35 mouse cellular contexts compared by ENCODE assay signal in the genomic region with DNA sequence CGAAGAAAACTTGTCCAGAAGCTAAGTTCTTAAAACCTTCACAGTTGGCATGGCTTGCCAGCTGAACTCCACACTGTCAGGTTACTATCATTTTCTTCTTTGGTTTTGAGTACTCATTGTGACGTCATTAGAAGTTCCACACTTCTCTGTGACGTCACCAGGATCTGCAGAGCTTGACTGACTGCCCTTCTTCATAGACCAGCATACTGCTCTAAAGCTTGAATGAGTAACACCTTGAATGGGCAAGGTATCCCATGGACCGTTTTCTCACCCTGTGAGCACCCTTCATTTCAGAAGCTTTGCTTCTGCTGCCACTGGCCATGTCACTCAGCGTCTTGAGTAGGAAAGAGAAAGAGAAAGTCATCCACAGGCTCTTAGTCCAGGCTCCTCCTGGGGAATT. TPM values are rescaled to one million over a fixed set of nuclear protein-coding genes. Genes with fewer than 3 reads are reported as not detected.
"Had no signal": no experiment of that assay in that cellular context is flagged by ENCODE, and none has a peak within 500 bp of the region (broad histone marks: within the 10 kb centered on the region; RNA-seq: fewer than 3 reads in every experiment).

TSS of gene Plcz1 (minus strand) at position 101 of the 400 bp plus-strand sequence.

- H3K27me3 ChIP-seq: limb, embryonic 12.5 days; limb, embryonic 13.5 days; limb, embryonic 15.5 days; liver, embryonic 12.5 days; liver, embryonic 13.5 days; liver, embryonic 15.5 days; lung, embryonic 15.5 days; megakaryocyte, embryonic 14.5 days; midbrain, embryonic 12.5 days; midbrain, embryonic 13.5 days; midbrain, embryonic 15.5 days had no signal

- H3K4me1 ChIP-seq: limb, embryonic 10.5 days; limb, embryonic 12.5 days; limb, embryonic 13.5 days; limb, embryonic 15.5 days; liver, embryonic 12.5 days; liver, embryonic 13.5 days; liver, embryonic 15.5 days; megakaryocyte, embryonic 14.5 days; midbrain, embryonic 10.5 days; midbrain, embryonic 12.5 days; midbrain, embryonic 13.5 days; midbrain, embryonic 15.5 days had no signal

- H3K27ac ChIP-seq: left cerebral cortex, adult 2 months; limb, embryonic 10.5 days; limb, embryonic 12.5 days; limb, embryonic 13.5 days; limb, embryonic 15.5 days; liver, embryonic 12.5 days; liver, embryonic 13.5 days; liver, embryonic 14.5 days; liver, embryonic 15.5 days; lung, embryonic 15.5 days; macrophage; midbrain, embryonic 10.5 days; midbrain, embryonic 12.5 days; midbrain, embryonic 13.5 days; midbrain, embryonic 15.5 days had no signal

- H3K4me3 ChIP-seq: left cerebral cortex, adult 2 months; limb, embryonic 10.5 days; limb, embryonic 12.5 days; limb, embryonic 13.5 days; limb, embryonic 15.5 days; liver, embryonic 12.5 days; liver, embryonic 13.5 days; liver, embryonic 15.5 days; lung, embryonic 15.5 days; midbrain, embryonic 10.5 days; midbrain, embryonic 12.5 days; midbrain, embryonic 13.5 days; midbrain, embryonic 15.5 days; myocyte had no signal

- DNase-seq: left cerebral cortex, postnatal 4 days; liver; liver, embryonic 13.5 days; liver, postnatal 0 days; lung, adult 18-20 months; lung, adult 2 months; lung, embryonic 14.5 days; lung, postnatal 10 days; lung, postnatal 14 days; lung, postnatal 36 days; lung, postnatal 4 days; midbrain, embryonic 14.5 days had no signal

- H3K36me3 ChIP-seq: limb, embryonic 10.5 days; limb, embryonic 12.5 days; limb, embryonic 13.5 days; limb, embryonic 15.5 days; liver, embryonic 12.5 days; liver, embryonic 13.5 days; liver, embryonic 15.5 days; lung, embryonic 15.5 days; midbrain, embryonic 10.5 days; midbrain, embryonic 12.5 days; midbrain, embryonic 13.5 days; midbrain, embryonic 15.5 days had no signal

RNA-seq across cellular contexts. Expression of gene Plcz1, which starts in this region (rescaled TPM):
- polyA plus RNA-seq: limb, embryonic 10.5 days; limb, embryonic 11.5 days; limb, embryonic 12.5 days; limb, embryonic 13.5 days; limb, embryonic 15.5 days; liver, adult 2 months; liver, embryonic 11.5 days; liver, embryonic 12.5 days; liver, embryonic 13.5 days; liver, embryonic 14.5 days; liver, embryonic 15.5 days; liver, embryonic 16.5 days; liver, postnatal 0 days; lung, adult 2 months; lung, embryonic 14.5 days; lung, embryonic 15.5 days; lung, embryonic 16.5 days; lung, postnatal 0 days; macrophage; midbrain, embryonic 10.5 days; midbrain, embryonic 11.5 days; midbrain, embryonic 12.5 days; midbrain, embryonic 13.5 days; myocyte had no signal
